Mouse (Mus musculus) spleen, embryonic (tissue): ENCODE results near the gene Nfkbid.

ENCODE experiments used
- CTCF ChIA-PET: fragments of 350-600 bp; sonication (Branson Sonifier 250); formaldehyde crosslinking; loops from one replicate; lab custom pipeline; 2022; lab: Charles Lee

The Nfkbid gene

GRCm38 (mm10) chr7:30422560-30422959, 1.0 kb downstream of the Nfkbid start:
- CTCF ChIA-PET, result interaction anchor here (1.0 kb wide), 2 partner anchors 13 to 30 kb away, joined by 3 read pairs; no protein-coding TSS in a partner anchor

- CTCF ChIA-PET, result interaction anchor here (1.0 kb wide), 1 partner anchor 31 kb away, joined by 3 read pairs; no protein-coding TSS in a partner anchor
Observed at GRCm38 (mm10) chr7:30423071-30423641, 1.6 kb downstream of the Nfkbid start.

GRCm38 (mm10) chr7:30429327-30429726, 7.8 kb downstream of the Nfkbid start:
- CTCF ChIA-PET, result interaction anchor here (0.7 kb wide), 2 partner anchors 11 to 217 kb away, joined by 6 to 29 read pairs; no protein-coding TSS in a partner anchor

- CTCF ChIA-PET, result interaction anchor here (0.7 kb wide), 2 partner anchors 12 to 217 kb away, joined by 6 to 29 read pairs; no protein-coding TSS in a partner anchor
Observed at GRCm38 (mm10) chr7:30430191-30430590, 8.7 kb downstream of the Nfkbid start.

GRCm38 (mm10) chr7:30431793-30432192, 10.3 kb downstream of the Nfkbid start:
- CTCF ChIA-PET, result no interaction called here

- CTCF ChIA-PET, result interaction anchor here (0.7 to 1.6 kb wide), 3 partner anchors 16 to 110 kb away, joined by 3 to 5 read pairs (median 3); no protein-coding TSS in a partner anchor
Observed at GRCm38 (mm10) chr7:30434238-30434637, 12.7 kb downstream of the Nfkbid start.

- CTCF ChIA-PET, result interaction anchor here (1.2 to 1.6 kb wide), 2 partner anchors 15 to 55 kb away, joined by 3 to 5 read pairs; no protein-coding TSS in a partner anchor
Observed at GRCm38 (mm10) chr7:30434701-30435100, 13.2 kb downstream of the Nfkbid start.

GRCm38 (mm10) chr7:30435156-30435555, 13.6 kb downstream of the Nfkbid start:
- CTCF ChIA-PET, result interaction anchor here (0.5 kb wide), 1 partner anchor 34 kb away, joined by 3 read pairs; no protein-coding TSS in a partner anchor

GRCm38 (mm10) chr7:30436879-30437278, 15.3 kb downstream of the Nfkbid start:
- CTCF ChIA-PET, result interaction anchor here (1.1 kb wide), 2 partner anchors 19 to 83 kb away, joined by 3 to 6 read pairs; no protein-coding TSS in a partner anchor

GRCm38 (mm10) chr7:30439734-30440133, 18.2 kb downstream of the Nfkbid start:
- CTCF ChIA-PET, result no interaction called here

GRCm38 (mm10) chr7:30440697-30441096, 19.2 kb downstream of the Nfkbid start:
- CTCF ChIA-PET, result interaction anchor here (0.5 to 0.9 kb wide), 3 partner anchors 111 to 625 kb away, joined by 3 to 10 read pairs (median 7); partner anchors contain the start of gene Zfp790

- CTCF ChIA-PET, result interaction anchor here (0.6 to 0.7 kb wide), 2 partner anchors 20 to 628 kb away, joined by 5 to 6 read pairs; partner anchors contain the start of gene Zfp790
Observed at GRCm38 (mm10) chr7:30443696-30444095, 22.2 kb downstream of the Nfkbid start.

- CTCF ChIA-PET, result interaction anchor here (0.6 kb wide), 1 partner anchor 628 kb away, joined by 6 read pairs; the partner anchor contains the start of gene Zfp790
Observed at GRCm38 (mm10) chr7:30444154-30444970, 22.8 kb downstream of the Nfkbid start.

- CTCF ChIA-PET, result no interaction called here
Observed at GRCm38 (mm10) chr7:30444971-30445751, 23.6 kb downstream of the Nfkbid start, which contains the start of gene Aplp1. Gene Aplp1 (minus strand): TSS chr7:30445535.

GRCm38 (mm10) chr7:30450241-30450640, 28.7 kb downstream of the Nfkbid start:
- CTCF ChIA-PET, result interaction anchor here (0.6 kb wide), 1 partner anchor 16 kb away, joined by 3 read pairs; no protein-coding TSS in a partner anchor

- CTCF ChIA-PET, result no interaction called here
Observed at GRCm38 (mm10) chr7:30453327-30453726, 31.8 kb downstream of the Nfkbid start.

- CTCF ChIA-PET, result interaction anchor here (0.5 kb wide), 1 partner anchor 78 kb away, joined by 4 read pairs; no protein-coding TSS in a partner anchor
Observed at GRCm38 (mm10) chr7:30453766-30454165, 32.2 kb downstream of the Nfkbid start.

GRCm38 (mm10) chr7:30454259-30454658, 32.7 kb downstream of the Nfkbid start:
- CTCF ChIA-PET, result interaction anchor here (0.5 kb wide), 1 partner anchor 78 kb away, joined by 4 read pairs; no protein-coding TSS in a partner anchor

- CTCF ChIA-PET, result interaction anchor here (0.7 kb wide), 1 partner anchor 19 kb away, joined by 6 read pairs; no protein-coding TSS in a partner anchor
Observed at GRCm38 (mm10) chr7:30456487-30456886, 35.0 kb downstream of the Nfkbid start.

- CTCF ChIA-PET, result no interaction called here
Observed at GRCm38 (mm10) chr7:30456911-30457628, 35.5 kb downstream of the Nfkbid start.
